Mouse (Mus musculus) kidney, postnatal 14 days (tissue): Measurements from ENCODE around the gene Stk11.
"Not testable (repeated sequence)": the region's sequence is repeated elsewhere in the genome, so short reads cannot be mapped to it uniquely, and the experiment has no call there.

Experiments used
- DNase-seq: peaks from one replicate; pipeline ENCODE4 v3.0.0; 2022; ENCODE audit warnings: mixed read lengths

Gene Stk11

DNA sequence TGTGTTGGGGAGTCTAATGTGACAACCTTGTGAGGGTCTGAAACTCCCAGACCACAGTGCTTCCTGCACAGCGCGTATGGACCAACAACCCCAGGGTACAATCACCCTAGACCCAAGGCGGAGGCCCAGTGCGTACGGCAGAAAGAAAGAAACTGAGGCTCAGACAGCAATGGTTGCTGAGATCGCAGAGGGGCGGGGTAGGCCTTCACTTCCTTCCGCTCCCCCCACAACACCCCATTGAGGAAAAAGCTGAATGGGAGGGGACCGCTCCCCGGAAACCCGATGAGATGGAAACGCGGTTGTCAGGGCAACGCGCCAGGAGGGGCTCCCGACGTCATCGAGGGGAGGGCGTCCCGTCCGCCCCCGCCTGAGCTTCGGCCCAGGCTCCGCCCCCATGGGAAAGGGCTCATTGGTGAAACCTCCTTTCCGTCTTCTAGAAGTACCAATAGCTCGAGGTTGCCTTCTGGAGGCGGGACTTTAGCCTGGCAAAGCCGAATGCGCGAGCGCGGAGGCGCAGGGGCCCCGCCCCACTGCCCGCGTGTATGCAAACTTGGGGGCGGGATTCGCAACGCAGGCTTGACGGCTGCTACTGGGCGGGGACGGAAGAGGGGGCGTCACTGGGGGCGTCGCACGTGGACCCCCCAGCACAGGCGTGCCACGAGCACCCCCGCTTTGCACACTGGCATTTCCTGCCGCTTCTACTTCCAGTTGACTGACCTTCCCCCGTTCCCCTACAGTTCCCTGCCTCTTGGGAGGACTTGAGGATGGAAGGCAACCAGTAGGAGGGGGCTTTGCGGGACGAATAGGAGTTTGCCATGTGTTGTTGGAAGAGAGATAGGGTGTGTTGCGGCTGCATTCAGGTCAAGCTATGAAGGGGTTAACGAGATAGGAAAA, 44.2 kb downstream of the Stk11 start:
- peak; percentile 99 for DNase-seq

DNA sequence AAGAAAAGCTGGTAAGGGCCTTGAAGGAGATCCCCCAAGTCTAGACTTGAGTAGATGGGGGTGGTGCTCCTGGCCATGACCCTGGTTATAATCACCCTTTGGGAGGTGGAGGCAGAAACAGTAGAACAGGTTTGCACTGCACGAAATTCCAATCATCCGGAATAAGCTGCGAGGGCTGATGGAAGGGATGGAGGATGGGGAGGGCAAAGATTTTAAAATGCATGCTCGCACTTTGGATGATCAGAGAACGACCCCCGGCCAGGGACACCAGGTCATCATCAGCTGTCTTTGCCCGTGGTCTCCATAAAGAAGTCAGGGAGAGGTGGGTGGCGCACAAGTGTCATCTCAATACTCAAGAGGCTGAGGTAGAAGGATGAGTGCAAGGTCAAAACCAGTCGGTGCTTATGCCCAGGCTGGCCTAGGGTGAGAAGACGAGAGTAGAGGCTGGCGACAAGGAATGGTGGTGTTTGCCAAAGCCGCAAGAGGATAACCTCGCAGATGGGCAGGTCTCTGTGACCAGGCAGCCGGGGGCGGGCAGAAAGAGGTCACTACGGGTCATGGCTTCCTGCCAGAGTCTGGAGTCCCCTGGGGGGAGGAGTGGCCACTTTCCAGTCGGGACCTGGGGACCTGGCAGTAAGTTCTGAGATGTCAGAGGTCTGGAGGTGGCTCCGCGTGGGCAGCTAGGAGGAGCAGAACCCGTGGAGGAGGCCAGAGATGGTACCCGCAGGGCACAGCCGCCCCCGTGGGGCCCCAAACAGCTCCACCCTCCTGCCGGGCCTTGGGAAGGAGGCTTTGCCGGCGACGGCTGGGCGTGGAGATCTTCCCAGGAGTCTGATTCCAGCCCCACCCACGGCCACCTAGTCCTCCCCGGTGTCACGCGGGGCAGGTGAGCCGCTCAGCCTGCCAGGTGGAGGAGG, 45.1 kb downstream of the Stk11 start:
- peak; percentile 96 for DNase-seq

DNA sequence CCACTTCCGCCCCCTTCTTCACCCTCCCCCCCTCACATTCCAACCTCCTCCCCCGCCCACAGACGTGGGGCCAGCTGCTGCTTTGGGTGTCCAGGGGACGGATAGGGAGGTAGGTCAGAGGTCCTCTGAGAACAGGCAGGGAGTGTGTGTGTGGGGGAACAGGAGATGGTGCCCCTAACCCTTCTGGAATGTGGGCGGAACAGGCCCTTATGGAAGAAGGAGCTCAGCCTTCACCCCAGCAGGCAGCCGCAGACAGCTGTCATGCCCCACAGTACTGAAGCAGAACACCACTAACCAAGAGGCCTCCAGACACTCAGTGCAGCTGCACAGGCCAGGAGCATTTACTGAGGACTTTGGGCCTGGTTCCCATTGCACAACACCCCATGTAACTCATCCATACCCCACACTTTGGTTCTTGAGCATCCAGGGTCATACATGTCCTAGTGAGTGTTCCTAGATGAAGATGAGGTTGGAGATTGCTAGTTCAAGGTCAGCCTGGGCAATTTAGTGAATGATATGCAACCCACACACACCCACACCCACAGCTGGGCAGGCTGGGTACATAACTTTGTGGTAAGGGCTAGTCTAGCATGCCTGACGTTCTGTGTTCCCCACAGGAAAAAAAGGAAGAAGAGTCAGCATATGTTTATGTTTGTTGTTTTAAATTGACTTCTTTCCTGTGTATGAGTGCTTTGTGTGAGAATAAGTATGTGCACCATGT, 46.1 kb downstream of the Stk11 start:
- DNase-seq = peak; percentile 77

DNA sequence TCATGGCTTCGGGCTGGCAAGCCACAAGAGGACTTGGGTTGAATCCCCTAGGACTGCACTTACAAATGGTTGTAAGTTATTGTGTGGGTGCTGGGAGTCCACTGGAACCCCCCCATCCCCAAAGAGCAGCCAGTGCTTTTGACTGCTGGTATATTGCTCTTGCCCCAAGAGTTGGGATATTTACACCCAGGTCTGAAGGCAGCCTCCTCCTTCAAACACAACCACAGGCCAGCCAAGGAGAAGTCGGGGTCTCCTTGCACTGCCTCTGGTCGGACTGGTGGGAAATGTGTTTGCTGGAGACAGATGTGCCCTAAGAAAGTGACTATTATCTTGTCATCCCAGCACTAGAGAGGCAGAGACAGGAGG, 46.6 kb downstream of the Stk11 start:
- DNase-seq = no peak

DNA sequence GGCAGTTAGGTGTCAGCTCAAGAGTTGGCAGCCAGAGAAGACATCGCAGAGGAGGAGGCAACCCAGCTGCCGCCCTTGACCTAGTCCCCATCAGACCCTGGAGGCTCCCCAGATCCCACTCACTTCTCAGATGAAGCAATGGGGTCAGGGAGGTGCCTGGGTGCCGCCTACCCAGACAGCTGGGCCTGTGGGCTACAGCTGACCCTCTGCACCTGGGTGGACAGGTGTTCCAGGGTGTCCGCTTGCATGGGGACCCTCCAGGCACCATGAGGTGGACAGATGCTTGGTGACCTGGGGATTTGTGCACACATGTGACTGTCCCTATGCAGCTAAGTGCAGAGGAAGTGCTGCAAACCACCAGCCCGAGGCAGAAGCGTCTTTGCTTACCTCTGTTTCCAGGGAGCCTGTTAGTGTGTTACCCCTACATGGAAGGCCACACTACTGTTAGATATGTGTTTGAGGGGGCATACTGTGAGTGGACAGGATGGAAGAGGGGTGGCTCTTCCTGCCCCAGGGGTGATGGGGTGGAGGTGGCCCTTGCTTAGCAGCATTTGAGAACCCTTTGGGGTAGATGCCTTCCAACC, 47.2 kb downstream of the Stk11 start:
- DNase-seq = no peak

DNA sequence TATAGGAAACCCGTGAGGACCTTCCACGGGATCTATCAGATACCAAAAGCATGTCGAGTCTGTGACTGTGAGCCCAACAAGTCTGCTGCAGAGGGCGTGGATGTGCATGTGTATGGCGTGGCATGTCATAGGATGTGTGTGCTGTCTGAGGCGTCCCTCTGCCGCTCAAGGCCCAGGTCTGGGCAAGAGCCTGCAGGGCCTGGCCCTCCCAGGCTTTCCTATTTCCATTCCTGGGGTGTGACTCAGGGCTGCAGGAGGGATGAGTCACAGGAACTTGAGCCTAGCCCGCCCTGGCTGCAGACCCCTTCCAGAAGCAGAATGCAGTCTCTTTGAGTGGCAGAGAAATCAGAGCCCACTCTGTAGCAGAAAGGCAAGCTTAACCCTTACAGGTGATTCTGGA, 48.1 kb downstream of the Stk11 start:
- DNase-seq = no peak

DNA sequence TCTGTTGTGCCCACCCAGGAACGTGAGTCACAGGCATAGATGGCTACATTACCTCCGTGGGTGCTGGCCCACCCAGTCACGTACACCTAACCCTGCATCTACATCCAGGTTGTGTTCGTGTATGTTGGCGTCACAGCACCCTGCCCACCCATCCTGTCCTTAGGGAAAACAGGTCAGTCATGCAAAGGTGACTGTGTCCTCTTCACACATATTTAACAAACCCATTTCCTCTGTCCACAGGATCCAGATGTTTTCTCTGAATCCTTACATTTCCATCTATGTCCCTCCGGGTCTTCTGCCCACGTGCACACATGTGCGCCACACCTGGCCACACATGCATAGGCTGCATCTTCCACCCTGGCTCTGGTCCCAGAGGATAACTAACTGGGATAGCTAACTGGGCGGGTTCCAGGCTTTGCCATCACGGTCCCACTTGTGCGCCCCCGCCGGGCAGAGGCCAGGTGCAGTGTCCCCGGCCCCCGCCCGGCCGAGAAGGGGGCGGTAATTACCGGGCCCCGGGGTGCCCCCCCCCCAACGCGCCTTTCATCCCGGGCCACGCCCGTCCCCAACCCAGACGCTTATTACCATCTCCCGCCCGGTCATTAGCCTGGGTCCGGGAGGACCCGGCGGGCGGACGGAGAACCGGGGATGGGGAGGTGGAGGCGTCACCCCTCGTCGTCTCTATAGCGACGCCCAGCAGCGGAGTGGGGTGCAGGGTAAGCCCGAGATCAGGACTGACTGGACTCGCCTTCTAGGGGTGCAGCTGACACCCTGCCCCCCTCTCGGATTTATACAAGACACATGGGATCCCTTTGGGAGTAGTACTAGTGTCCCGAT, 48.8 kb downstream of the Stk11 start:
- DNase-seq = peak; percentile 60

DNA sequence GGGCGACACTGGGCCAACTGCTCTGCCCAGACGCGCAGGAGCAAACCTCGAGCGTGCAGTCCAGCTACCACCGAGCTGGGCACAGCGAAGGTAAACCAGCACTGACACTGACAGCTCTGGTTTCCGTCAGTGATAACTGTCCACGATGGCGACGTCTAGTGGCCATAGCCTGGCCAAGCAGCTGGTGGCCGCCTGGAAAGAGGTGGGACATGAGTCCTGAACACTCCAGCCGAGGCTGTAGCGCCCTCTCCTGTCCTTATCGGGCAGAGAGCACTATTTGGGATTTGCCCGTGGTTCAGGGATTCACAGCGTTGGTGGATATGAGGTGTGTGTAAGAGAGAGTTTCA, 49.4 kb downstream of the Stk11 start:
- peak; percentile 98 for DNase-seq

DNA sequence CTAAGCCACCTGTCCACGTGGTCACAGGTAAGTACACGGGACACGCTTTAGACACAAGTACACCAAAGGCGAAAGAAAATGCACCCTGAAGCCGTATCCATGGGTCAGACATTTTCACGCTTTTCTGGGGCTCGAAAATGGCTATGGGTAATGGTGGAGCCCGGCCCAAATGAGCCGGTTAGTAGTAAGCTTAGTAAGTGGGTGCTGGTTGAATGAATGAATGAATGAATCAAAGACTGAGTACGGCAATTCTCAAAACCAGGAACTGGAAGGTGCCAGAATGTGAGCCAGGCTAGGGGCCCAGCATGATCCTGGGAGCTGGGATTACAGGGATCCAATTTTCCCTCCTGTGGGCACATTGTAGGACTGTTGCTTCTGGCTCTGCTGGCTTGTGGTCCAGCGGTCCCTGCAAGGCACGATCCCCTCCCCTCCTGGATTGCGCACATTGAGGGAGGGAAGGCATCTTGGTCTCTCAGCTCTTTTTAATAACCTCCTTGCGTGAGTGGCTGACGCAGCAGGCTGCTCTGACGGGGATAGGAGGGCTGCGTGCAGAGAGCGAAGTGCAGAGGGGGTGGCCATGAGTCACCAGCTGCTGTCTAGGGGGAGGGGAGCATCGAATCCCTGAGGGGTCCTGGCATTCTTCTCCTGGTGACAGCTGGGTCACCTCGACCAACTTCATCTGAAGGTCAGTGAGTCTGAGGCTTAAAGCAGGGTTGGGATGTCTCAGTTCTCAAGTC, 50.0 kb downstream of the Stk11 start, which contains the start of gene Cirbp:
TSS of gene Cirbp (plus strand) at position 594 of the 737 bp plus-strand sequence.
- peak; percentile 70 for DNase-seq

DNA sequence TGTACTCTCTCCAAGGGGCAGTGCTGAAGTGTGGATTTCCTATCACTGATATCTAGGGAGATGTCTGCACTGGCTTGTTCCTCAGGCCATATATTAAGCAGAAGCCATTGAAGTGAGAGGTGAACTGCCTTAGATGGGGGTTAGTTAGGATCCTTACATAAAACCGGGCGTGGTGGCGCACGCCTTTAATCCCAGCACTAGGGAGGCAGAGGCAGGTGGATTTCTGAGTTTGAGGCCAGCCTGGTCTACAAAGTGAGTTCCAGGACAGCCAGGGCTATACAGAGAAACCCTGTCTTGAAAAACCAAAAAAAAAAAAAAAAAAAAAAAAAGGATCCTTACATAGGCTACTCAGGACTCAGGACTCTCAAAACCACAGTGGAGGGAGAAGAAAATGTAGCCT, 50.5 kb downstream of the Stk11 start:
- DNase-seq = not testable (repeated sequence)

DNA sequence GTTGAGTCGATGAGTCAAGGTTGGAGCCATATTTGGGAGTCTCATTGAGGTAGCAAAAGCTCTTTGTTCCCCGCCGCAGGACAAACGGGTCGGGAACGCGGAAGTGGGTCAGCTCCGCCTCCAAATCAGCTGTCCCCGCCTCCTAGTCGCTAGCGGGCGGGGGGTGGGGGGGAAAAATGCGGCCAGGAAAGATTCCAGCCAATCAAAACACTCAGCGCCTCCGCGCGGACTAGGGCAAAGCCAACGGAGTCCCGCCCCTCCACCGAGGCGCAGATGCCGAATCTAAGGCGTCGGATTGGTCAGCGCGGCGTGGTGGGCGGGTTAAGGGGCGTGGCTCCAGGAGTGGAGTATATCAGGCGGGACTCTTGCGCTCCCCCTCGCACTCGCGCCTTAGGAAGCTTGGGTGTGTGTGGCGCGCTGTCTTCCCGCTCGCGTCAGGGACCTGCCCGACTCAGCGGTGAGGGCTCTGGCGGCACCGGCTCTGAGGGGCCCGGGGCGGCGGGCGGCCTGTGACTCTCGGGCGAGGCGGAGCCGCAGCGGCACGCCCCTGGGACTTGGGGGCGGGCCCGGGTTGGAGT, 51.9 kb downstream of the Stk11 start:
- peak; percentile 99 for DNase-seq

DNA sequence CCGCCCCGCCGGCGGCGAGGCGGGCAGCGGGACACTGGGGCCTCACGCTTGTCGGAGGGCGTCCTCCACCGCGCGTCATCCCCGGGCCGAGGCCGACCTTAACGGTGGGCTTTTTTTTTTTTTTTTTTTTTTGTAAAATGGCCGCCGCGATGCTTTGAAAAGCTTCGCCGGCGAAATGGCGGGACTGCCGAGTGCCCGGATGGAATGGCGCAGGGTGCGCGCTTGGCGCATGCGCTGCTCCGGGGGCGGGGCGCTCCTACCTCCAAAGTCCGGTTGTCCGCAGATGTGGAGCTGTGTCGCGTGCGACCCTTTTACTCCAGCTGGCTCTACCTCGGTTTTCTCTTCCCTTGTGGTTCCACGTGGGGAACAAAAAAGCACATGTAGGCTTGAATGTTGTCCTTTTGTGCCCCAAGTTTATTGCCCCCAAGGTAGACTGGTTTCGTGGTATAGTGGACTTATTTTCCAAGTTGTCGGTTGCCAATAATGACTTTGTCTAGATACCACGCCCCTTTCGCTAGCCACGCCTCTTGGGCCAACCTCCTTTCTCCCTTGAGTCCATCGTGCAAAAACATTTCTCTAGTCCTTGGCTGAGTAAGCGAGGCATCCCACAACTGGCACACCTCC, 52.5 kb downstream of the Stk11 start:
- DNase-seq = peak; percentile 97

DNA sequence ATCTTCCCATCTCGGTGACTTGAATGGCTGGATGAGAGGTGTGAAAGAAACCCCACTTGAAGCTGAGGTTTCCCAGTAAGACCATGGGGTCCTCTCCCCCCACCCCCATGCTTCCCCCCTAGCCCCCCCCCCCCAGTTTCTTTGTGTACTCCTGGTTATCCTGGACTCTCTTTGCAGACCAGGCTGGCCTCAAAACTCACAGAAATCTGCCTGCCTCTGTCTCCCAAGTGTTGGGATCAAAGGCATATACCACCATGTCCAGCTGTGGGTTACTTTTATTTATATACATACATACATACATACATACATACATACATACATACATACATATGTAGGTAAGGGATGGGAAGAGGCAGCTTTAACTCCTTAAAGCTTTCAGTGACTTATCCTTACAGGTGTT, 53.5 kb downstream of the Stk11 start:
- DNase-seq = no peak

DNA sequence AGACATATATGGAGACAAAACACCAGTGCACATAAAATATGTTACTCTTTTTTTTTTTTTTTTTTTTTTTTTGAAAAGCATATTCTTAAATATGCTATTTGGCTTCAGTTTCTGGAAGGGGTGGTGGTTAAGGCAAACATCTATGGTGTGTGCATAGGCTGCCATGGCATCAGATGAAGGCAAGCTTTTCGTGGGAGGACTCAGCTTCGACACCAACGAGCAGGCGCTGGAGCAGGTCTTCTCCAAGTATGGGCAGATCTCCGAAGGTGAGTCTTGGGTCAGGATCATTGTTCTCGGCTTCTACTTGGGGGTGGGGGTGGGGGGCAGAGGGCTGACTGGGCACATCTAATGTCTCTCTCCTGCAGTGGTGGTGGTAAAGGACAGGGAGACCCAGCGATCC, 54.0 kb downstream of the Stk11 start:
- DNase-seq = no peak

DNA sequence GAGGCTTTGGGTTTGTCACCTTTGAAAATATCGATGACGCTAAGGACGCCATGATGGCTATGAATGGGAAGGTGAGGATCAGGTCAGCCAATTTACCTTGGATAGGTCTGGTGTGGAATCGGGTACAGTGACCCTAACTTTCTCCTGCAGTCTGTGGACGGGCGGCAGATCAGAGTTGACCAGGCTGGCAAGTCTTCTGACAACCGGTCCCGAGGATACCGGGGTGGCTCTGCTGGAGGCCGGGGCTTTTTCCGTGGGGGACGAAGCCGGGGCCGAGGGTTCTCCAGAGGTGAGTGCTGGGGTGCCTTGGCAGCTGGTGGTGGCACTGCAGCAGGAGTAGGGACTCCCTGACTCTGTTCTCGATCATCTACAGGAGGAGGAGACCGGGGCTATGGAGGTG, 54.4 kb downstream of the Stk11 start:
- no peak for DNase-seq

DNA sequence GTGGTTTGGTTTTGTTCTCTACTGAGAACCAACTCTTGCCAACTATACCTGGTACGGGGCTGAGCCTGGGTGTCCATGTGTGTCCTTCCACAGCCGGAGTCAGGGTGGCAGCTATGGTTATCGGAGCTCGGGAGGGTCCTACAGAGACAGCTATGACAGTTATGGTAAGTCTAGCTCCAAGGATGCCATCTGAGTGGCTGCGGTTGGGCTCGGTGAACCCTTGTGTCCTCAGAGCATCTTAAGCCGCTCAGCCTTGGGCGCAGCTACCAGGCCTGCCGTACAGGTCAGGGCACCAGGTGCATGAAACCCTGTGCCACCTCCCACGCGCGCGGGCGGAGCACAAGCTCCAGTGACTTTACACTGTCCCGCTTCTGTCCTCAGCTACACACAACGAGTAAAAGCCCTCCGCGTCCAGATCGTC, 55.0 kb downstream of the Stk11 start:
- no peak for DNase-seq

DNA sequence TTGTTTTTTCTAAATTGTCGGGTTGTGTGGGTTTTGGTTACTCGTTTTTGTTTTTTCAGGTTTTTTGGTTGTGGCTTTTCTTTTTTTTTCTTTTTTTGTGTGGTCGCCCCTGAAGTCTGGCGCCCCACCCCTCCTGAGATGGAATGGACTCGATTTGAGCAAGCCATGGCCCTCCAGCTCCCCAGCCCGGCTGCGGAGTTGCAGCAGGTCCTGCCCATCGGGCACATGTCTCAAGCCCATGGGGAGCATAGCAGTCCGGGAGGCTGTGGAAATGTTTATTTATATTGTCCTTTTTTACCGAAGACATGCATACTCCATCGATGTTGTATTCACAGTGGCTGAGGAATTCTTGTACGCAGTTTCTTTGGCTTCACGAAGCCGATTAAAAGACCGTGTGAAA, 55.6 kb downstream of the Stk11 start:
- no peak for DNase-seq

DNA sequence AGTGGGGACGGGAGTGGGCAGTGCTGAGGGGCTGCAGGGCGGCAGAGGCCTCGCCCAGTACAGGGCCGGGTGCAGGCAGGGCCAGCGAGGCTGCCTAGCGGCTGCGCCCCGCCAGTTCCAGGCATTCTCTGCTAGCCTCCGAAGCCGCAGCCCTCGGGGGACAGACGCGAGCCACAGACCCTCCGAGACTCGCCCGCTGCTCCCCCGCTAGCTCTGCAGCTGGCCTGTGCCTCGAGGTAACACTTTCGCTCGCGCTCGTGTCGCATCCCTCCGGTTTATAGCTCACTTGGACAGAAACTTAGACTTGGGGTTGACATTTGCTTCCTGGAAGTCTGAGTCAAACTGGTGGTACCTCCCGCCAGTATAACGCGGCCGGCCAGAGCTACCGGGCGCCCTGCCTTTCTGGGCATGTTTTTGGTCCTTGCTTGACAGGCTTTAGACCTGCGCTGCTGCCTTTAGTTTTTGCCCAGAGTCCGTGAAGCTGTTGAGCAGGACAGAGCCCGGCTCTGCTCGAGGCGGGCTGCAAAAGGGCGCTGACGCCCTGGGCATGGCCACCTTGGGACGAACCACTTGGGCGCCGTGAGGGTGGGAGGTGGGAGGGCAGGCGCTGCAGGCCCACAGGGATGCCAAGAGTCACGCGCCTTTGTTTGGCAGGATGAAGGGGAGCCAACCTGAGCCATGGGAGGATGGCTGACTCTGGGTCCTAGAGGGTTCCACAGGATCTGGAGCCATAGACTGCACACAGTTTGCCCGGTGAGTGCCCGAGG, 56.3 kb downstream of the Stk11 start:
- no peak for DNase-seq

DNA sequence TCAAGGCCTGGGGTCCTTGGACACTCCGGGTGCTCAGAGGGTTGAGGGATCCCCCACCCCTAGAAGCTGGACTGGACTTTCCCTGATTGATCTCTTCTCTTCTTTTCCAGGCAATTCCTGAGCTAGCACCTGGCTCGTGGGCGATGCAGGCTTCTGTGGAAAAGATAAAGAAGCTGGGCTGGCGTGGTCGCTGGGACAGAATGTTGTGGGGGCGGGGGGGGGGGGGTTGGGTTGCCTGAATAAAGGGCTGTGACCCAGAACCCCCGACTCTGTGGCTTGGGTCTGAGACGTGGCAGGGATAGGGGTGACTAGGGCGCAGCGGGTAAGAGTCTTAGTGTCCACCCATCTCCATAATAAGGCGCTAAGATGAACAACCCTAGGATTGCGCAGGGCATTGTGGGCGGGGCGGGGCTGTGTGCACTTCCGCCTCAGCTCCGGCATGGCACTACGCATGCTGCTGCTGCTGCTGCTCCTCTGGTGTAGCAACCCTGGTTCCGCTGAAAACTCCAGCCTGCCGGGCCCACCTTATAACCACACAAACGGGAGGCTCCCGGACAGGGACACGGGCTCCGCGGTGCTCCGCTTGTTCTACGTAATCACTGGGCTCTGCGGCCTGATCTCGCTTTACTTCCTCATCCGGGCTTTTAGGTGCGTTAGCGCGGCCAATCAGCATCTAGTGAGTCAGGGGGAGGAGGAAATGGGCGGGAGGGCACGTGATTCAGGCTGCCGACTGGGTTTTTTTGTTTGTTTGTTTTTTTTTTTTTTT, 57.1 kb downstream of the Stk11 start, which contains the start of gene 1600002K03Rik:
TSS of gene 1600002K03Rik (plus strand) at position 418 of the 766 bp plus-strand sequence.
- peak; percentile 92 for DNase-seq
